Mouse (Mus musculus): ENCODE data around the gene Il12a. TPM values are rescaled to one million over a fixed set of nuclear protein-coding genes. Genes with fewer than 3 reads are reported as not detected.
A peak's percentile ranks its signal among the peaks of the same experiment; 100 is the strongest.

Gene Il12a
- polyA plus RNA-seq, 1 experiment from 2014 or later: 2.1 TPM

- Histone ChIP-seq H3K9ac (ENCODE audit: low read depth, low read length) (no peak overlapping the region), H3K4me2 (ENCODE audit: low read depth, low read length) (peak overlapping the region; percentile 41), H3K36me3 (ENCODE audit: control insufficient read depth, insufficient read depth) (no peaks in the 10 kb centered on the region), H3K4me3 (ENCODE audit: low read depth, low read length) (peak overlapping the region; percentile 27; the same call in 1 of the 2 replicates), H3K27me3 (ENCODE audit: control insufficient read depth, insufficient read depth, low read depth, low read length) (no peaks in the 10 kb centered on the region), H3K4me1 (ENCODE audit: control insufficient read depth, low read depth, low read length) (no peaks in the 10 kb centered on the region; the same call in 1 of the 2 replicates), H3K27ac (ENCODE audit: low read length) (peak overlapping the region; percentile 72), H3K9me3 (replicated peaks; ENCODE audit: control insufficient read depth, low read length) (no peaks in the 10 kb centered on the region)
- WGBS (ENCODE audit: insufficient replicate concordance): 7% methylated on average over 17 of the region's 17 CpGs
- ATAC-seq (ENCODE audit: low read depth): peak; percentile 76
Measured at GRCm38 (mm10) chr3:68676831-68677303, 13.6 kb upstream of the Il12a start.

DNA sequence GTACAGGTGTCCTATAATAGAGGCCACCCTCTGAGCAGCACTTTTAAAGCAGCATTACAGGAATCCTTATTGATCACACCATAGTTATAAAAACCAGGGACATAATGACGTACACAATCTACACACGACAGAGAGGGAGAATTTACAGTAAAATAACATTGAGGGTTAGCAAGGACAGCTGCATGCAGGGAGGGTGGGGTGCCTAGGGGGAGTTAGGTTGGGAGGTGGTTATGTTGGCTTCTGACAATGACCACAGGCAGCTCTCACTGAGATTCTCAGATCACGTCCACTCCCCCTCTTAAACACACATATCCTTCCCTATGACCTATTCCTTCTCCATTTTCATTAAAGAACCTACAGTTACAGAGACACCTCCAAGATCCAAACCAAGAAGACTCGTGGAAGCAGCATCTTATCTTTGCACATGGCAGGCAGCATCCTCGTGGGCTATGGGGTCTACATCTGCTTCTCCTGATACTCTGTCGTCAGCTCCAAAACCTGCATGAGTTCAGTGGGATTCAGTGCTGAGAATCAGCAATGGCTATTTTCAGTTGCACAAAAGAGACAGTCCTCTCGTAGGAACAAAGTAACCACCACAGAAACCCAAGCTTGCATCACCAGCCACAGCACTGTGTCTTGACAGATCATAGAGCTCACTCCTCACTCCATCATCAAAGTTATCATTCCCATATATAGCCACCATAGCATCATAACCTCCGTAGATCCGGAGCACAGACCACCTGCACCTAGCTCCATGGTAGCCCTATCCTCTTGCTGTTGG is 11.4 kb upstream of the Il12a start:
- H3K27me3 ChIP-seq (ENCODE audit: control insufficient read depth, insufficient read depth, low read depth, low read length): no peaks in the 10 kb centered on the region
- no peak overlapping the region for H3K27ac ChIP-seq (ENCODE audit: low read length)
- no peaks in the 10 kb centered on the region for H3K9me3 ChIP-seq (replicated peaks; ENCODE audit: control insufficient read depth, low read length)
- no peak for ATAC-seq (ENCODE audit: low read depth)
- 37% methylated on average over 9 of the region's 9 CpGs for WGBS (ENCODE audit: insufficient replicate concordance)
- no peak overlapping the region for H3K9ac ChIP-seq (ENCODE audit: low read depth, low read length)
- H3K4me1 ChIP-seq (ENCODE audit: control insufficient read depth, low read depth, low read length): no peaks in the 10 kb centered on the region; the same call in 1 of the 2 replicates
- H3K4me2 ChIP-seq (ENCODE audit: low read depth, low read length): no peak overlapping the region
- H3K4me3 ChIP-seq (ENCODE audit: low read depth, low read length): no peak overlapping the region
- no peaks in the 10 kb centered on the region for H3K36me3 ChIP-seq (ENCODE audit: control insufficient read depth, insufficient read depth)

DNA sequence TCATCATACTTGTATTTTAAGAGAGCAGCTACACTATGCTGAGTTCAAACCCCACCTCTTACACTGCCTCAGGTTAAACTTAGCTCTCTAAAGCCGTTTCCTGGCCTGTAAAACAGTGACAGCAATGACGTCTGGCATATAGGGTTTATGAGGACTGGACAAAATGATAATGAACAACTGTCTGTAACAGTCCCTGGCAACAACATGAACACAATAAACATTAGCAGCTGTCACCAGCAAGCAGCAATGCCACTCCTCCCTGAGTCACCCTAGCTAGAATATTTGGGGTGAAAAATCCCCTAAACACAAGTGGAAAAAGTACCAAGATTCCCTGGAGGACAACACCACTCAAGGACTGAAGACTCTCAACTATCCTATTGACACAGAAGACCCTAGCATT is 6.9 kb upstream of the Il12a start:
- H3K36me3 ChIP-seq (ENCODE audit: control insufficient read depth, insufficient read depth): no peaks in the 10 kb centered on the region
- no peak overlapping the region for H3K27ac ChIP-seq (ENCODE audit: low read length)
- no peak overlapping the region for H3K4me3 ChIP-seq (ENCODE audit: low read depth, low read length)
- no peaks in the 10 kb centered on the region for H3K4me1 ChIP-seq (ENCODE audit: control insufficient read depth, low read depth, low read length)
- H3K27me3 ChIP-seq (ENCODE audit: control insufficient read depth, insufficient read depth, low read depth, low read length): no peaks in the 10 kb centered on the region
- WGBS (ENCODE audit: insufficient replicate concordance): 15% methylated on average over 2 of the region's 2 CpGs
- no peak for ATAC-seq (ENCODE audit: low read depth)
- H3K9ac ChIP-seq (ENCODE audit: low read depth, low read length): no peak overlapping the region
- no peak overlapping the region for H3K4me2 ChIP-seq (ENCODE audit: low read depth, low read length)
- H3K9me3 ChIP-seq (replicated peaks; ENCODE audit: control insufficient read depth, low read length): no peaks in the 10 kb centered on the region

GRCm38 (mm10) chr3:68684207-68684606 is 6.2 kb upstream of the Il12a start:
- Histone ChIP-seq H3K27me3 (ENCODE audit: control insufficient read depth, insufficient read depth, low read depth, low read length) (no peaks in the 10 kb centered on the region), H3K4me2 (ENCODE audit: low read depth, low read length) (no peak overlapping the region), H3K36me3 (ENCODE audit: control insufficient read depth, insufficient read depth) (no peaks in the 10 kb centered on the region), H3K9me3 (replicated peaks; ENCODE audit: control insufficient read depth, low read length) (no peaks in the 10 kb centered on the region), H3K4me1 (ENCODE audit: control insufficient read depth, low read depth, low read length) (no peaks in the 10 kb centered on the region), H3K27ac (ENCODE audit: low read length) (no peak overlapping the region), H3K4me3 (ENCODE audit: low read depth, low read length) (no peak overlapping the region), H3K9ac (ENCODE audit: low read depth, low read length) (no peak overlapping the region)
- 72% methylated on average over 1 of the region's 1 CpGs for WGBS (ENCODE audit: insufficient replicate concordance)
- ATAC-seq (ENCODE audit: low read depth): no peak

DNA sequence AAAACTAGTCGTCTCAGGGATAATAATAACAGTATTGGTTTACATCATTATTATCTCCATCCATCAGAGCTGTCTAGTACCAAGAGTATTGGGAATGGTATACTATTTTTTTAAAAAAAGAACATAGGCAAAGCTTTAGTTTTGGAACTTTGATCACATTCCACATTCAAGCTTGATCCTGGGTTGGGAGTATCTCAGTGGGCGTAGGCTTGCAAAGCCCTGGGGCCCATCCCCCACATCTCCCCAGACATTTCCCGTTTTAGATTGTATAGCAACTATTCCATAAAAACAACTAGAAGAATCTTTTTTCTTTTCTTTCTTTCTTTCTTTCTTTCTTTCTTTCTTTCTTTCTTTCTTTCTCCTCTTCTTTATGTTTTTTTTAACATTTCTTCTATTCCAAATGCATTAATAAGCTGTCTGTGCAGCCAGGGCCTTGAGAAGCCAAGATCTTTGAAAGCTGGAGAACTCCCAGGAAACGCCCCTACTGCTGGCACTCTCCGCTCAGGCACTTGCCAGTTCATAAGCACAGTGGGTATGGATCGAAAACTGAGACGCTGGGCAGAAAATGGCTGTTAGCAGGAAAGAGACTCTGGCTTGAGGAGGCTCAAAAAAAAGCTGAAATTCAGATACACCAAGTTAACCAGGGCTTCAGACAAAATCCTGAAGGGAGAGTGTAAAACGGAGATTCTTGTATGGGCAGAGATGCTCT is 3.4 kb upstream of the Il12a start:
- Histone ChIP-seq H3K36me3 (ENCODE audit: control insufficient read depth, insufficient read depth) (no peaks in the 10 kb centered on the region), H3K27ac (ENCODE audit: low read length) (no peak overlapping the region), H3K4me1 (ENCODE audit: control insufficient read depth, low read depth, low read length) (no peaks in the 10 kb centered on the region), H3K4me2 (ENCODE audit: low read depth, low read length) (no peak overlapping the region), H3K4me3 (ENCODE audit: low read depth, low read length) (no peak overlapping the region), H3K27me3 (ENCODE audit: control insufficient read depth, insufficient read depth, low read depth, low read length) (no peaks in the 10 kb centered on the region), H3K9ac (ENCODE audit: low read depth, low read length) (no peak overlapping the region), H3K9me3 (replicated peaks; ENCODE audit: control insufficient read depth, low read length) (no peaks in the 10 kb centered on the region)
- no peak for ATAC-seq (ENCODE audit: low read depth)
- 59% methylated on average over 8 of the region's 8 CpGs for WGBS (ENCODE audit: insufficient replicate concordance)

DNA sequence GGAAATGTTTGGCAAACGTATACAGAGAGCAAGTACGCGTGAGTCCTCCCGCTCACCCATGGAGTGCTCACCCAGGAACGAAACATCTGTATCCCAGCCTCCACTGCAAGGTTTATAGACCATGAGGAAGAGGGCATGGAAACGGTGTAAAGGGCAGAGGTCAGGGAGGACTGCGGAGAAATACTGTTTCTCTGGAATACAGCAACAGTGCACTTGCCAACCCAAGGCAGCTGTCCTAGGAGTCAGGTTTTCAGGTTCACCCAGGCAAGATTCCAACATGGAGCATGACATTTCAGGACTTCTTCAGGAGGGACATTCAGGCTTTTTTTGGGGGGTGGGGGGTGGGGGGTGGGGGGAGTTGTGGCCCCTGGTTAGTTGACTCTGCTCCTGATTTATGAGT is 1.1 kb upstream of the Il12a start:
- Histone ChIP-seq H3K4me3 (ENCODE audit: low read depth, low read length) (no peak overlapping the region), H3K4me2 (ENCODE audit: low read depth, low read length) (no peak overlapping the region), H3K9me3 (replicated peaks; ENCODE audit: control insufficient read depth, low read length) (no peaks in the 10 kb centered on the region), H3K27me3 (ENCODE audit: control insufficient read depth, insufficient read depth, low read depth, low read length) (no peaks in the 10 kb centered on the region), H3K36me3 (ENCODE audit: control insufficient read depth, insufficient read depth) (no peaks in the 10 kb centered on the region), H3K9ac (ENCODE audit: low read depth, low read length) (no peak overlapping the region), H3K4me1 (ENCODE audit: control insufficient read depth, low read depth, low read length) (no peaks in the 10 kb centered on the region), H3K27ac (ENCODE audit: low read length) (no peak overlapping the region)
- no peak for ATAC-seq (ENCODE audit: low read depth)
- 73% methylated on average over 7 of the region's 7 CpGs for WGBS (ENCODE audit: insufficient replicate concordance)

DNA sequence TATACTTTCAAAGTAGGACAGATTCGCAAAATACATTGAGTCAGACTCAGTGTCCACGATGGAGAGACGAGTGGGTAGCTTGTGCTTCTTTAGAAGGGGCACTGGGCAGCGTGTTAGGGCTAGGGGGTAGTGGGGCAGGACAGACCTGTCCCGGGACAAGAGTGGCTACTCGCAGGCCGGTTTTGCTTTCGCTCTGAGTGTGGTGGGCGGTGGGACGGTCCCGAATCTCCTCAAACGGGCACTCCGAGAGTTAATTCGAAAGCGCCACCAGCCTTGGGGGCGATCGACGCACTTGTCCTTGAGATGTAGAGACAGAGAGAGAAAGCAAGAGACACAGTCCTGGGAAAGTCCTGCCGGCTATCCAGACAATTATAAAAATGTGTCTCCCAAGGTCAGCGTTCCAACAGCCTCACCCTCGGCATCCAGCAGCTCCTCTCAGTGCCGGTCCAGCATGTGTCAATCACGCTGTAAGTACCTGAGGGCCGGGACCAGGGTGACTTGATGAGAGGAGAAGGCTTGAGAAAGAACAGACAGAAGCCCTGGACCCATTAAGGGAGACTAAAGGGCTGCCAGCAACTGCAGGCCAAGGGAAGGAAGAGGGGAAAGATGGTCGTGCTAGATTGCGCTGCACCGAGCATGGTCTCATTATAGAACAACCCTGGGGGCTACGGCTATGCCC is 795 bp downstream of the Il12a start:
- H3K9ac ChIP-seq (ENCODE audit: low read depth, low read length): no peak overlapping the region
- peak overlapping the region; percentile 46; the same call in 1 of the 2 replicates for H3K27ac ChIP-seq (ENCODE audit: low read length)
- peak overlapping the region; percentile 39 for H3K4me3 ChIP-seq (ENCODE audit: low read depth, low read length)

GRCm38 (mm10) chr3:68691938-68692599 is 1.6 kb downstream of the Il12a start:
- H3K4me2 ChIP-seq (ENCODE audit: low read depth, low read length): peak overlapping the region; percentile 32
- WGBS (ENCODE audit: insufficient replicate concordance): 14% methylated on average over 7 of the region's 7 CpGs
- ATAC-seq (ENCODE audit: low read depth): no peak
- H3K4me1 ChIP-seq (ENCODE audit: control insufficient read depth, low read depth, low read length): no peaks in the 10 kb centered on the region
- H3K9ac ChIP-seq (ENCODE audit: low read depth, low read length): no peak overlapping the region
- peak overlapping the region; percentile 39 for H3K4me3 ChIP-seq (ENCODE audit: low read depth, low read length)
- H3K27me3 ChIP-seq (ENCODE audit: control insufficient read depth, insufficient read depth, low read depth, low read length): no peaks in the 10 kb centered on the region
- H3K27ac ChIP-seq (ENCODE audit: low read length): peak overlapping the region; percentile 46; the same call in 1 of the 2 replicates
- H3K36me3 ChIP-seq (ENCODE audit: control insufficient read depth, insufficient read depth): no peaks in the 10 kb centered on the region
- no peaks in the 10 kb centered on the region for H3K9me3 ChIP-seq (replicated peaks; ENCODE audit: control insufficient read depth, low read length)

More for the DNA sequence above, 795 bp downstream of the Il12a start:
- Histone ChIP-seq H3K4me2 (ENCODE audit: low read depth, low read length) (peak overlapping the region; percentile 32; the same call in 1 of the 2 replicates), H3K9me3 (replicated peaks; ENCODE audit: control insufficient read depth, low read length) (no peaks in the 10 kb centered on the region), H3K27me3 (ENCODE audit: control insufficient read depth, insufficient read depth, low read depth, low read length) (no peaks in the 10 kb centered on the region), H3K4me1 (ENCODE audit: control insufficient read depth, low read depth, low read length) (no peaks in the 10 kb centered on the region), H3K36me3 (ENCODE audit: control insufficient read depth, insufficient read depth) (no peaks in the 10 kb centered on the region)
- ATAC-seq (ENCODE audit: low read depth): no peak
- WGBS (ENCODE audit: insufficient replicate concordance): 22% methylated on average over 28 of the region's 28 CpGs

Data from liver, embryonic 16.5 days (tissue).